Mouse (Mus musculus): ENCODE data around the gene Ocel1. TPM values are rescaled to one million over a fixed set of nuclear protein-coding genes. Genes with fewer than 3 reads are reported as not detected.

The Ocel1 gene
- total RNA-seq, 4 experiments from 2014 or later: 11.2 to 15.0 (median 13.9) TPM

GRCm38 (mm10) chr8:71403107-71403885 lies 32.2 kb downstream of the Ocel1 start:
- DNase-seq (ENCODE audit: low spot score): no peak

- DNase-seq (ENCODE audit: low spot score): no peak
Observed at GRCm38 (mm10) chr8:71404011-71404410, 32.9 kb downstream of the Ocel1 start.

- DNase-seq (ENCODE audit: low spot score): no peak
Observed at GRCm38 (mm10) chr8:71404951-71405351, 33.9 kb downstream of the Ocel1 start.

- peak; percentile 97 for DNase-seq (ENCODE audit: low spot score)
Observed at GRCm38 (mm10) chr8:71405401-71406098, 34.5 kb downstream of the Ocel1 start, which contains the start of gene Ankle1. Gene Ankle1 (plus strand): TSS chr8:71406010.

- DNase-seq (ENCODE audit: low spot score): no peak
Observed at GRCm38 (mm10) chr8:71406099-71407015, 35.3 kb downstream of the Ocel1 start.

- no peak for DNase-seq (ENCODE audit: low spot score)
Observed at GRCm38 (mm10) chr8:71407441-71407840, 36.3 kb downstream of the Ocel1 start.

GRCm38 (mm10) chr8:71408231-71408630 lies 37.1 kb downstream of the Ocel1 start:
- DNase-seq (ENCODE audit: low spot score): no peak

GRCm38 (mm10) chr8:71411535-71412273 lies 40.6 kb downstream of the Ocel1 start:
- DNase-seq (ENCODE audit: low spot score): no peak

GRCm38 (mm10) chr8:71422121-71422520 lies 51.0 kb downstream of the Ocel1 start:
- DNase-seq (ENCODE audit: low spot score): no peak

Other genes starting within 250 kb of the Ocel1 start
- gene Myo9b, start 98.6 kb upstream of the Ocel1 start, total RNA-seq (2022): 10 to 100 TPM; 22.8 to 27.1 (median 24.2) TPM
- 10 to 100 TPM; 21.9 to 30.3 (median 26.9) TPM for gene Haus8, start 98.4 kb upstream of the Ocel1 start, total RNA-seq (2022)
- 100 to 1,000 TPM; 176 to 184 (median 181) TPM for gene Use1, start 4.5 kb upstream of the Ocel1 start, total RNA-seq (2022)
- gene Nr2f6, start 10.7 kb downstream of the Ocel1 start, total RNA-seq (2022): 10 to 100 TPM; 44.3 to 52.2 (median 46.2) TPM
- 10 to 100 TPM; 20.8 to 33.7 (median 22.0) TPM for gene Ushbp1, start 24.5 kb downstream of the Ocel1 start, total RNA-seq (2022)
- gene Babam1, start 25.6 kb downstream of the Ocel1 start, total RNA-seq (2022): 10 to 100 TPM; 70.0 to 72.7 (median 71.3) TPM
- under 1 TPM in 1 of 4 experiments, not detected in 3; 0.11 TPM for gene Ankle1, start 34.7 kb downstream of the Ocel1 start, total RNA-seq (2022)
- 10 to 100 TPM; 21.4 to 29.6 (median 24.8) TPM for gene Abhd8, start 92.4 kb downstream of the Ocel1 start, total RNA-seq (2022)
- 100 to 1,000 TPM; 114 to 128 (median 119) TPM for gene Mrpl34, start 93.7 kb downstream of the Ocel1 start, total RNA-seq (2022)
- gene Dda1, start 97.9 kb downstream of the Ocel1 start, total RNA-seq (2022): 10 to 100 TPM; 31.0 to 37.7 (median 33.8) TPM
- gene Ano8, start 114.7 kb downstream of the Ocel1 start, total RNA-seq (2022): 10 to 100 TPM; 14.1 to 17.3 (median 16.1) TPM
- 10 to 100 TPM; 17.5 to 22.2 (median 19.0) TPM for gene Gtpbp3, start 116.8 kb downstream of the Ocel1 start, total RNA-seq (2022)
- 10 to 100 TPM; 23.8 to 29.1 (median 27.0) TPM for gene Plvap, start 140.5 kb downstream of the Ocel1 start, total RNA-seq (2022)
- gene Ccdc194, start 154.4 kb downstream of the Ocel1 start, total RNA-seq (2022): not detected
- gene Bst2, start 166.2 kb downstream of the Ocel1 start, total RNA-seq (2022): 10 to 100 TPM; 13.5 to 18.7 (median 14.2) TPM
- gene Mvb12a, start 171.6 kb downstream of the Ocel1 start, total RNA-seq (2022): 10 to 100 TPM; 28.8 to 31.5 (median 29.1) TPM
- gene Tmem221, start 187.6 kb downstream of the Ocel1 start, total RNA-seq (2022): under 1 TPM in 2 of 4 experiments, not detected in 2; 0.16 to 0.25 TPM
- gene Nxnl1, start 195.3 kb downstream of the Ocel1 start, total RNA-seq (2022): under 1 TPM in 2 of 4 experiments, not detected in 2; 0.14 to 0.19 TPM
- gene Slc27a1, start 197.6 kb downstream of the Ocel1 start, total RNA-seq (2022): 100 to 1,000 TPM; 192 to 237 (median 204) TPM
- 10 to 100 TPM; 57.7 to 65.1 (median 62.6) TPM for gene Pgls, start 220.9 kb downstream of the Ocel1 start, total RNA-seq (2022)
- gene Fam129c, start 226.3 kb downstream of the Ocel1 start, total RNA-seq (2022): 1 to 10 TPM; 1.1 to 1.4 (median 1.2) TPM
- gene Colgalt1, start 239.7 kb downstream of the Ocel1 start, total RNA-seq (2022): 10 to 100 TPM; 38.4 to 41.5 (median 39.9) TPM